20 mouse cellular contexts compared by ENCODE assay signal in the genomic region with DNA sequence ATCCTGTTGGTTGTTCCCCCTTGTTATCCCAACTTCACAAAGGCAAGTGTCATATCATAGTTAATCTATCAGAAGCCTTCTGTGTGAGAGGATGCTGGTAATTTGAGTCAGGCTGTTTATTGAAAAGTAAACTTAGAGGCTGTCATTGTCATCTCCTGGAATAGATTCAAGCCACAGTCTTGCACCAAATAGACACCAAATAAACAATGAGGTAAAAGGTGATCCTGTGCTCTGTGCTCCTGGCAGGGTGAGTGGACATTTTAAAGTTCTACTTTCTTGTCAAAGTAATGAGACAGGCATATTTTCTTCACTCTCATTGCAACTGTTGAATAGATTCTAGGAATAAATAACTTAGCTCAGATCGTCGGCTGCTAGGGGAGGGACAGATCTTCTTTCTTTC.
DNase-seq lines count a peak whose midpoint lies in the region; ATAC-seq and TF ChIP-seq lines count a peak whose summit lies in the region.
"Had no signal": no experiment of that assay in that cellular context is flagged by ENCODE, and none has a peak within 500 bp of the region (broad histone marks: within the 10 kb centered on the region; RNA-seq: fewer than 3 reads in every experiment).

No protein-coding gene starts in this region.

- H3K9me3 ChIP-seq in lung, embryonic 14.5 days (ENCODE audit: low read depth, low read length), result no peaks in the 10 kb centered on the region
- no peaks in the 10 kb centered on the region for H3K9me3 ChIP-seq in lung, postnatal 0 days (ENCODE audit: low read length)
- no peaks in the 10 kb centered on the region for H3K9me3 ChIP-seq in forebrain, postnatal 0 days (ENCODE audit: low read length)
- H3K9me3 ChIP-seq: embryonic facial prominence, embryonic 12.5 days; forebrain, embryonic 13.5 days; heart, embryonic 15.5 days; hindbrain, embryonic 10.5 days; intestine, embryonic 15.5 days had no signal

- H3K9ac ChIP-seq in lung, embryonic 14.5 days, result no peak overlapping the region
- no peak overlapping the region for H3K9ac ChIP-seq in lung, postnatal 0 days (replicated peaks; ENCODE audit: low read depth)
- no peak overlapping the region for H3K9ac ChIP-seq in forebrain, postnatal 0 days
- H3K9ac ChIP-seq: embryonic facial prominence, embryonic 12.5 days; forebrain, embryonic 13.5 days; heart, embryonic 15.5 days; hindbrain, embryonic 14.5 days; intestine, embryonic 15.5 days had no signal

- H3K27ac ChIP-seq in lung, embryonic 14.5 days (ENCODE audit: low read depth), result no peak overlapping the region
- H3K27ac ChIP-seq in lung, postnatal 0 days (ENCODE audit: low read length), result no peak overlapping the region
- H3K27ac ChIP-seq in embryonic fibroblast, embryonic 13.5 days (ENCODE audit: insufficient read depth, low read length), result peak overlapping the region; percentile 87
- H3K27ac ChIP-seq in forebrain, postnatal 0 days (ENCODE audit: low read depth, low read length), result no peak overlapping the region
- H3K27ac ChIP-seq: embryonic facial prominence, embryonic 12.5 days; forebrain, embryonic 13.5 days; heart, adult 2 months; heart, embryonic 15.5 days; hindbrain, embryonic 10.5 days; hindbrain, embryonic 14.5 days; intestine, embryonic 15.5 days had no signal

- ATAC-seq in lung, embryonic 14.5 days (ENCODE audit: insufficient read depth), result 0 out of 2 replicates have a peak, but pooled peaks have one; percentile 21
- no peak for ATAC-seq in lung, postnatal 0 days
- no peak for ATAC-seq in forebrain, postnatal 0 days
- ATAC-seq: forebrain, embryonic 13.5 days; intestine, embryonic 15.5 days had no signal

- no peaks in the 10 kb centered on the region for H3K36me3 ChIP-seq in lung, embryonic 14.5 days (ENCODE audit: insufficient read depth)
- no peaks in the 10 kb centered on the region for H3K36me3 ChIP-seq in lung, postnatal 0 days (ENCODE audit: insufficient read depth, low read length)
- no peaks in the 10 kb centered on the region for H3K36me3 ChIP-seq in forebrain, postnatal 0 days (ENCODE audit: insufficient read depth)
- H3K36me3 ChIP-seq: embryonic facial prominence, embryonic 12.5 days; heart, embryonic 15.5 days; hindbrain, embryonic 10.5 days; intestine, embryonic 15.5 days had no signal

- H3K4me3 ChIP-seq in lung, embryonic 14.5 days (ENCODE audit: low read depth, low read length), result no peak overlapping the region
- H3K4me3 ChIP-seq in lung, postnatal 0 days (ENCODE audit: low read depth, low read length), result no peak overlapping the region
- no peak overlapping the region for H3K4me3 ChIP-seq in embryonic fibroblast, embryonic 13.5 days (ENCODE audit: insufficient read depth, low read length)
- no peak overlapping the region for H3K4me3 ChIP-seq in forebrain, postnatal 0 days (ENCODE audit: low read depth, low read length)
- H3K4me3 ChIP-seq: embryonic facial prominence, embryonic 12.5 days; forebrain, embryonic 13.5 days; heart, adult 2 months; heart, embryonic 15.5 days; hindbrain, embryonic 10.5 days; intestine, embryonic 15.5 days had no signal

- H3K27me3 ChIP-seq in lung, embryonic 14.5 days (ENCODE audit: insufficient read depth, low read length), result no peaks in the 10 kb centered on the region
- H3K27me3 ChIP-seq in lung, postnatal 0 days (replicated peaks; ENCODE audit: insufficient read depth, low read length), result no peaks in the 10 kb centered on the region
- H3K27me3 ChIP-seq in forebrain, postnatal 0 days (ENCODE audit: insufficient read depth, low read length), result no peaks in the 10 kb centered on the region
- H3K27me3 ChIP-seq: CH12.LX; embryonic facial prominence, embryonic 12.5 days; forebrain, embryonic 13.5 days; heart, embryonic 15.5 days; intestine, embryonic 15.5 days had no signal

- WGBS in lung, embryonic 14.5 days, result 25% methylated on average over 2 of the region's 2 CpGs
- 53% methylated on average over 2 of the region's 2 CpGs for WGBS in lung, postnatal 0 days
- 72% methylated on average over 2 of the region's 2 CpGs for WGBS in forebrain, postnatal 0 days

- no peak for TF ChIP-seq POLR2A in embryonic fibroblast, embryonic 13.5 days (IDR thresholded peaks at IDR 0.05; ENCODE audit: low read depth, low read length)

- TF ChIP-seq EP300 in lung, postnatal 0 days (IDR thresholded peaks at IDR 0.05), result no peak

- H3K4me1 ChIP-seq in lung, embryonic 14.5 days (ENCODE audit: insufficient read depth), result no peaks in the 10 kb centered on the region; the same call in 1 of the 2 replicates
- H3K4me1 ChIP-seq in lung, postnatal 0 days (ENCODE audit: insufficient read depth, low read depth, low read length), result no peaks in the 10 kb centered on the region
- peaks cover 19% of the 10 kb centered on the region for H3K4me1 ChIP-seq in embryonic fibroblast, embryonic 13.5 days (ENCODE audit: control insufficient read depth, insufficient read depth, low read length)
- no peaks in the 10 kb centered on the region for H3K4me1 ChIP-seq in forebrain, postnatal 0 days (ENCODE audit: insufficient read depth)
- H3K4me1 ChIP-seq: embryonic facial prominence, embryonic 12.5 days; forebrain, embryonic 13.5 days; heart, embryonic 15.5 days; intestine, embryonic 15.5 days had no signal

- H3K4me2 ChIP-seq in lung, embryonic 14.5 days, result no peak overlapping the region
- H3K4me2 ChIP-seq in lung, postnatal 0 days (replicated peaks; ENCODE audit: low read depth, low read length), result no peak overlapping the region
- no peak overlapping the region for H3K4me2 ChIP-seq in forebrain, postnatal 0 days (ENCODE audit: low read depth)
- H3K4me2 ChIP-seq: embryonic facial prominence, embryonic 12.5 days; forebrain, embryonic 13.5 days; heart, embryonic 11.5 days; heart, embryonic 15.5 days; hindbrain, embryonic 14.5 days; intestine, embryonic 15.5 days had no signal

- peak; percentile 36 for DNase-seq in lung, embryonic 14.5 days
- DNase-seq in lung, postnatal 0 days (ENCODE audit: low spot score), result no peak
- DNase-seq in Muller cell, postnatal 12 days (ENCODE audit: inconsistent ontology term), result peak; percentile 73
- DNase-seq in ovary, adult 18-20 months (ENCODE audit: low spot score), result no peak
- no peak for DNase-seq in forebrain, postnatal 0 days
- DNase-seq: adrenal gland, postnatal 10 days; cerebellum, adult 11-12 months; cerebellum, adult 9-10 months; cerebellum, postnatal 25 days; gastrocnemius, postnatal 36 days; heart, adult 2 months had no signal

- no peak for TF ChIP-seq CTCF in lung, embryonic 14.5 days (IDR thresholded peaks at IDR 0.05; ENCODE audit: low read depth)
- no peak for TF ChIP-seq CTCF in lung, postnatal 0 days (IDR thresholded peaks at IDR 0.05)
- no peak for TF ChIP-seq CTCF in embryonic fibroblast, embryonic 13.5 days (IDR thresholded peaks at IDR 0.05; ENCODE audit: borderline replicate concordance, insufficient read depth, low read length)
- no peak for TF ChIP-seq CTCF in forebrain, postnatal 0 days (IDR thresholded peaks at IDR 0.05; ENCODE audit: low read depth)

Comparison
In these comparisons a context has a peak if more than half of its experiments do, and no peak if none do; other contexts are left out.
1. DNase-seq: peak in lung, embryonic 14.5 days (single experiment) and Muller cell, postnatal 12 days (single experiment); none in lung, postnatal 0 days (single experiment), ovary, adult 18-20 months (single experiment) and forebrain, postnatal 0 days (single experiment).